Mouse (Mus musculus) left cerebral cortex, adult 2 months (tissue): Measurements from ENCODE around the gene Oaf. TPM values are rescaled to one million over a fixed set of nuclear protein-coding genes. Genes with fewer than 3 reads are reported as not detected.
A peak's percentile ranks its signal among the peaks of the same experiment; 100 is the strongest.

ENCODE experiments used
- DNase-seq, 2 experiments: peaks; one replicate each; pipeline ENCODE4 v3.0.0; 2021 to 2022; ENCODE audit warnings: low spot score in 2 of 2, mixed read lengths in 1 of 2; ENCODE audit errors: extremely low spot score in 1 of 2
- H3K27ac ChIP-seq: fragments of 200-600 bp; 2 replicates; pipeline ENCODE4 v1.8.1; 2022
- H3K4me3 ChIP-seq: fragments of 200-600 bp; 2 replicates; pipeline ENCODE4 v1.8.1; 2022
- CTCF ChIP-seq: fragments of 200-600 bp; IDR thresholded peaks from 2 replicates; pipeline ENCODE4 v1.8.1; 2022; ENCODE audit warnings: antibody characterized with exemption, mild to moderate bottlenecking, moderate library complexity
- intact Hi-C: fragments of 180-260 bp; cut with DNase I; formaldehyde crosslinking; loops from one replicate; pipeline ENCODE4 v1.15.1; 2025
- total RNA-seq, 2 experiments: library from RNA; stranded (reverse); gene quantifications; 2 replicates each; pipeline ENCODE4 v1.2.3; 2021

Gene Oaf
- total RNA-seq, 2 experiments from 2014 or later, result 13.3 to 18.0 TPM

GRCm38 (mm10) chr9:43241291-43241690, 1.6 kb upstream of the Oaf start:
- no peak for TF ChIP-seq CTCF
- no peak for DNase-seq
- Histone ChIP-seq H3K27ac (no peak overlapping the region), H3K4me3 (no peak overlapping the region)
- intact Hi-C loops, result no loop called here

DNA sequence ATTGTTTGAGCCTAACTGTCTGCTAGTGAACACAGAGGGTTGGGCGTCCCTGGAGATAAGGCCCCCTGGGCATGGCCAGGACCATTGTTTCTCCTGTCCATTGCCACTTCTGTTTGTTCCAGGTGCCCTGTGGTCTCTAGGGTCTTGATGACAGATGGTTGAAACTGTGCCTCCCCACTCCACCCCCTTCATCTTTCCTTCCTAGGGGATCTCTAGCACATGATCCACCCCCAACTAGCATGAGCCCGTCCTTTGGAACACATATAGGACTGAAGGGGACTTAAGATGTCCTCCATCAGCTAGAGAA, 836 bp upstream of the Oaf start:
- intact Hi-C loops, result no loop called here
- TF ChIP-seq CTCF, result no peak
- no peak overlapping the region for H3K27ac ChIP-seq
- no peak for DNase-seq
- H3K4me3 ChIP-seq, result no peak overlapping the region

DNA sequence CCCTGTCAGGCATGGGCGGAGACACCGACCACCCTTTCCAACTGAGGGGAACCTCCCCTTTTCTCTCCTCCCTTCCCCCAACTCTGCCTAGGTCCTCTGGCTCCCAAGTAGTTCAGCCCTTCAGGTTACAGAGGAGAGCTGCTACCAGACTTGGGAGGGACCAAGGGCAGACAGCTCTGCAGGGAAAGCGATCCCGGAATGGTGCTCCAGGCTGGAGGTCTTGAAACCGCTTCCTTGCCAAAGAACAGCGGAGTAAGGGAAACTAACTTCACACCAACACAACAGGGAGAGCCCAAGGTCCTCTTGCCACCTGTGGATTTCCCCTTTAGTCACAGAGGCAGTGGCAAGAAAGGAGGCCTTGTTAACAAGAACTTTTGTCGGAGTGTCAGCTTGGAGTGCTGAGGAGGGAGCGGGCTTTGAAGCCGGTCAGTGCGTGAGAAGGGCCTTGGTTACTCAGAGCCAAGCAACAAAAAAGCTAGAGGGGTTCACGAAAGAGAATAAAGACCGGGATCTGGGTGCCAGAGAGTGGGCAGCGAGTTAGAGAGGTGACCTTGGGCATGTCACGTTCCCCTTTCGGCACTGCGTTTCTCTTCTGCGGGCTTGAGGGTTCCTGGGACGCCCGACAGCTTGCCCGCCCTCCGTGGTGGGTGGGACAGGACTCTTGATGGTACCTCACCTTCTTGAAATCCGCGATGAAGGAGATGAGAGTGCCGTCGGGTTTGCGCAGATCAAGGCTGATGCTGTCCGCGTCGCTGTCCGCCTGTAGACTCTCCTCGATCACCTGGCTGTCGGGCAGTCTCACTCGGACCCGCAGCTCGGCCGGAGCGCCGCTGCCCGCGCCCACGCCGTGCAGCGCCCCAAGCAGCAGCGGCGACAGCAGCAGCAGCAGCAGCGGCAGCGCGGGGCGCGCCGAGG, 823 bp downstream of the Oaf start:
- H3K4me3 ChIP-seq, result peak overlapping the region; percentile 49
- intact Hi-C loops, result loop anchor here (2.0 kb wide), 1 partner anchor 26 kb away; no protein-coding TSS in a partner anchor
- peak overlapping the region; percentile 50 for H3K27ac ChIP-seq
- TF ChIP-seq CTCF, result no peak
- no peak for DNase-seq

- no peak for DNase-seq
- intact Hi-C loops, result loop anchor here (2.0 kb wide), 1 partner anchor 27 kb away; no protein-coding TSS in a partner anchor
- Histone ChIP-seq H3K27ac (no peak overlapping the region), H3K4me3 (peak overlapping the region; percentile 13; the same call in 1 of the 2 replicates)
- no peak for TF ChIP-seq CTCF
Measured at GRCm38 (mm10) chr9:43238167-43238566, 1.5 kb downstream of the Oaf start.

DNA sequence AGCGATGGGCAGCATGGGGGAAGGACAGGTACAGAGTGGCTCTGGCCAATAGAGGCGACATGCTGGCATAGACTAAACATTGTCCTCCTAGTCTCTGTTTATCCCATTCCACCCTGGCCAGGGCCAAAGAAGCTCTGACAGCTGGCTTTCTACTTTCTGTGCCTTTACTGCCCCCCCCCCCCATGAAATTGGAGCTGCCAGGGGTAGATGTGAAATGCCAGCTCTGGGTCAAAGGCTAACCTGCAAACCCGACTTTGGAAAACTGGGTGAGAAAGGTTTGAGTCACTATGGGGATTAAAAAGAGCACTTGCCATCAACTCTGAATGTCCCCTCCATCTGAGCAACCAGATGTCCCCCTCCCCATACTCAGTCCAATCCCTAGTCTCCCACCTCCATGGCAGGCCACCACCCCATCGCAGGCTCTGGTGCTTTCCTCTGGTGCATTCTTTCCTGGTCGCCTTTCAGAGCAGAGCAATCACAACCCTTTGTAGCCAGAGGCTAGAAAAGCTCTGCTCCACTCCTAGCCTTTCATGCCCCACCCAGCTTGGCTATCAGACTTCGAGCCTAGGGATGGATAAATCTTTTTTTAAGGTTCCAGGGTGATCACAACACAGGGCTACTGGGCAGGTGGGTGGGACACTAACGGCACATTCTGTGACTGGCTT, 2.5 kb downstream of the Oaf start:
- H3K27ac ChIP-seq, result no peak overlapping the region
- intact Hi-C loops, result no loop called here
- H3K4me3 ChIP-seq, result no peak overlapping the region; the same call in 1 of the 2 replicates
- no peak for TF ChIP-seq CTCF
- DNase-seq, result no peak

DNA sequence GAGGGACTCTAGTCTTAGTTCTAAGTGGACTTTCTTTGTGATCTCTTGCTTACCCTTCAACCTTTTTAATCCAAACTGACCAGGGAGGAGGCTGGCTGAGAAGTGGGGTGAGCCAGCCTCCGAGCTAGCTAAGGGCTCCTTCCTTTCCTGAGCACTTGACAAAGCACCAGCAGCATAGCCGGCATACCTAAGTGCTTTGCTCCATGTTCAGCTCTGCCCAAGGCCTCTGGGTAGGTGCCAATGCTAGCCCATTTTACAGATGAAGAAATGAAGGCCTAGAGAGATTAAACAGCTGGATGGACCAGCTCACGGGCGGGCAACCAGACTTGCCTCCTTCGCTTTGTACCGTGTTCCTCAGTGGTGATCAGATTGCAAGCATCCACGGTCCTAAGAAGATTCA, 3.1 kb downstream of the Oaf start:
- Histone ChIP-seq H3K4me3 (no peak overlapping the region), H3K27ac (no peak overlapping the region)
- TF ChIP-seq CTCF, result no peak
- no peak for DNase-seq
- intact Hi-C loops, result no loop called here

DNA sequence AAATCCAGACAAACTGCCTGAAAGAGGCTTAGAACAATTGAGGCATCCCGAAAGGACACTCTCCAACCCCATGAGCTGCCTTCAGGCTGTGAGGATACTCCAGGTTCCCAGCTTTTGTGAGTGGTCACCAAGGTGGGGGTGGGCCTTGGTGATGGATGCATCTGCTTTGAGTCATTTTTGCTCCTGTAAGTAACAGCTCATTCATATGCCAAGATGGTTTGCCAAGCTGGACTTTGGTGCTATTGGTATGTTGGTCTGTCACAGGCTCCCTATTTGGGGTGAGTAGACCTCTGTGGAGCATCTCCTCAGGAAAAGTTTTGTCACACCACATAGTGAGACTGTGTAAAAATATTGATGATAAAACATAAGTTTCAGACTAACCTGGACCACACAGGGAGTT, 3.6 kb downstream of the Oaf start:
- no peak for DNase-seq
- intact Hi-C loops, result no loop called here

GRCm38 (mm10) chr9:43235336-43235735, 4.4 kb downstream of the Oaf start:
- H3K4me3 ChIP-seq, result no peak overlapping the region
- no peak for TF ChIP-seq CTCF
- H3K27ac ChIP-seq, result no peak overlapping the region
- intact Hi-C loops, result no loop called here
- no peak for DNase-seq

More for the DNA sequence above, 3.6 kb downstream of the Oaf start:
- H3K27ac ChIP-seq, result no peak overlapping the region
- no peak for TF ChIP-seq CTCF
- no peak overlapping the region for H3K4me3 ChIP-seq

DNA sequence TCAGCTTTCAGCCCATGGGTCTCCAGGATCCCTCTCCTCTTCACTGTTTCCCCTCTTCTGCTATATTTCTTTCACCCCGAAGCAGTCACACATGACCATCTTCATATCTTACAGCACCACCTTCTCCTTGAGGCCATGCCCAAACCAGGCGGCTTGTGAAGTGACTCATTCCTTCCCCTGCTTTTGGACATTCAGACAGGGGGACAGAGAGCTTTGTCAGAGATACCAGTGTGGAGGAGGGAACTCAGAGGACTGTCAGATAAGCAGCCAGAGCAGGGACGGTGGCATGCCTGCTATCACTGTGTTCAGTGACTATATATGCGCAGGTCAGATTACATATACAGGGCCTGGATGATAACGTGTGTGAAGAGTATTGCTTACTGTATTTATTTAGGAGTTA, 5.2 kb downstream of the Oaf start:
- no peak for TF ChIP-seq CTCF
- intact Hi-C loops, result no loop called here
- no peak overlapping the region for H3K4me3 ChIP-seq
- DNase-seq, result no peak
- H3K27ac ChIP-seq, result no peak overlapping the region

- intact Hi-C loops, result no loop called here
- no peak for DNase-seq
- no peak for TF ChIP-seq CTCF
- Histone ChIP-seq H3K27ac (no peak overlapping the region), H3K4me3 (no peak overlapping the region)
Measured at GRCm38 (mm10) chr9:43233515-43233914, 6.2 kb downstream of the Oaf start.

DNA sequence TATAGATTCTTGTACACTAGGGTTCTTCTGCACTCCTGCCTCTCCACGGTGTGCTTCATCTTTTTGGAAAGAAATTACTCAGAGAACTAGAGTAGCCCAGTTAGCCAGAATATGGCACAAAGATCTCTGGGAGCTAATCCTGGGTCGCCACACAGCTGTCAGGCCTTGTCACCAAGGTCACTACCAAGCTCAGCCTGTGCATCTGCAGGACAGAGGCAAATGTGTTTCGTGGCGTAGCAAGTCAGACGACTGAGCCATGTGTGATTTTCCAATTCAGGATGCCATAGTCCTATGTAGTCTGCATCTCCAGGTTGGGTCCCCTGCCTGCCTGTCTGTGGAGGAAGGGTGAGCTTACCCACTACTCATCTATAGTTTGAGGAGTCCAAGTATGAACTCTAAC, 6.7 kb downstream of the Oaf start:
- TF ChIP-seq CTCF, result no peak
- Histone ChIP-seq H3K27ac (no peak overlapping the region), H3K4me3 (no peak overlapping the region)
- intact Hi-C loops, result no loop called here
- DNase-seq, result no peak

DNA sequence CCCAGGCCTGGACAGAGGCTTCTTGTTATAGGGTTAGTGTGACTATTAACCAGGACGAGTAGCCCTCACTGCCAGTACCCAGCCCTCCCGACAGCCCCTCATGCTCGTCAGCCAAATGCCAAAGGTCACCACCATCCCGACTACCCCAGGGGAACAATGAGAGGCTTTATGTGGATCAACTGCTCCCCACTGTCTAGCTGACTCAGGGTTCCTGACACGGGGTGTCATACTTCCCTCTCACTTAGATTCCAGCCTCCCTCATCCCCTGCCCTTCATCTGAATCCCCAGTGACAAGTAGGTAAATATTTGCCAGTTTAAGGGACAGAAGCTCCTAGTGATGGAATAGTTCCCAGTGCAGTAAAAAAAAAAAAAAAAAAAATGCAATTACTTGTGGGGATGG, 7.4 kb downstream of the Oaf start:
- TF ChIP-seq CTCF, result no peak
- intact Hi-C loops, result no loop called here
- DNase-seq, result no peak
- Histone ChIP-seq H3K4me3 (no peak overlapping the region), H3K27ac (no peak overlapping the region)
